Mouse (Mus musculus) C2C12 (cell line): ENCODE data around the gene Fdxacb1. TPM values are rescaled to one million over a fixed set of nuclear protein-coding genes. Genes with fewer than 3 reads are reported as not detected.
A peak's percentile ranks its signal among the peaks of the same experiment; 100 is the strongest.

Source experiments
- H3K27me3 ChIP-seq: one replicate; pipeline ENCODE4 v1.6.1; 2011; ENCODE audit not compliant: control insufficient read depth, insufficient read depth, insufficient read length
- H3K36me3 ChIP-seq: one replicate; pipeline ENCODE4 v1.6.1; 2011; ENCODE audit not compliant: control insufficient read depth, insufficient read depth
- H3K4me3 ChIP-seq: one replicate; pipeline ENCODE4 v1.5.1; 2011; ENCODE audit warnings: mild to moderate bottlenecking, control low read depth; ENCODE audit not compliant: poor library complexity, insufficient read depth, severe bottlenecking
- H3K79me2 ChIP-seq: one replicate; pipeline ENCODE4 v1.6.1; 2011; ENCODE audit not compliant: control insufficient read depth, insufficient read depth
- H3K79me3 ChIP-seq: one replicate; pipeline ENCODE4 v1.6.1; 2011; ENCODE audit warnings: low read depth, control low read depth
- H3ac ChIP-seq: one replicate; pipeline ENCODE3; 2011; ENCODE audit warnings: low read depth; ENCODE audit not compliant: control insufficient read depth, insufficient read length
- CEBPB ChIP-seq: IDR thresholded peaks from one replicate; pipeline ENCODE4 v1.6.1; 2011; ENCODE audit warnings: low read depth, mild to moderate bottlenecking, control low read depth, moderate library complexity
- CTCF ChIP-seq: IDR thresholded peaks from one replicate; pipeline ENCODE4 v1.5.1; 2011; ENCODE audit not compliant: control insufficient read depth, insufficient read depth, insufficient read length
- FOSL1 ChIP-seq: IDR thresholded peaks from one replicate; pipeline ENCODE4 v1.8.0; 2011; ENCODE audit warnings: mild to moderate bottlenecking, low read length; ENCODE audit not compliant: poor library complexity, insufficient read depth, severe bottlenecking
- MAX ChIP-seq: IDR thresholded peaks from one replicate; pipeline ENCODE4 v1.6.1; 2011; ENCODE audit warnings: mild to moderate bottlenecking, control low read depth
- MYOD1 ChIP-seq: IDR thresholded peaks from one replicate; pipeline ENCODE4 v1.6.1; 2011; ENCODE audit warnings: low read depth; ENCODE audit not compliant: control insufficient read depth, insufficient read length
- MYOG ChIP-seq: IDR thresholded peaks from one replicate; pipeline ENCODE4 v1.6.1; 2011; ENCODE audit not compliant: control insufficient read depth, insufficient read length; ENCODE audit errors: extremely low read depth
- USF1 ChIP-seq: IDR thresholded peaks from one replicate; pipeline ENCODE4 v1.6.1; 2011; ENCODE audit warnings: low read depth, mild to moderate bottlenecking, control low read depth, moderate library complexity
- polyA plus RNA-seq: library from polyadenylated mRNA; unstranded; fragments of >200 nt; fragmentation: generic; extraction: Trizol; gene quantifications from one replicate; pipeline ENCODE4 v1.2.1, GENCODE M21; 2012; ENCODE audit warnings: missing spikeins

Gene Fdxacb1
- polyA plus RNA-seq, 1 experiment = 4.4 TPM

DNA sequence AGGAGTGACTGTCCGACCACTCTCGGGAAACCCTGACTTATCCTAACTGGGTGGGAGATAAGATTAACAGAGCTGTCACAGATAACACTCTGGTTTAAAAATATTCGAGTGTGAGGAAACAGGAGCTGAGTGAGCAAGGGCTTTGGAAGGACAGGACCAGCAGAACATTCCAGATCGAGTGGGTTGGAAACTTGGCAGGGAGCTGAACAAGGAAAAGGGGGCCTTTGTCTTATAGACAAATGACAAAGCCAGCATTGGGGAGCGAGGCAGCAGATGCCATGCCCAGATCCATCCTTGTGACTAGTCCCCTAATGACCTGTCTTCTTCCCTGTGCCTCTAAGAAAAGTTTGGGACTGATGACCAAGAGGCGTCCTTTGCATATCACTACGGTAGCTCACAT is 14.1 kb upstream of the Fdxacb1 start:
- Histone ChIP-seq H3K79me2 (no peaks in the 10 kb centered on the region), H3K36me3 (no peaks in the 10 kb centered on the region), H3K79me3 (no peaks in the 10 kb centered on the region), H3K4me3 (no peak overlapping the region), H3ac (no peak overlapping the region), H3K27me3 (no peaks in the 10 kb centered on the region)
- TF ChIP-seq CTCF (no peak), USF1 (no peak), CEBPB (no peak), MYOD1 (no peak), FOSL1 (no peak), MYOG (no peak), MAX (no peak)

DNA sequence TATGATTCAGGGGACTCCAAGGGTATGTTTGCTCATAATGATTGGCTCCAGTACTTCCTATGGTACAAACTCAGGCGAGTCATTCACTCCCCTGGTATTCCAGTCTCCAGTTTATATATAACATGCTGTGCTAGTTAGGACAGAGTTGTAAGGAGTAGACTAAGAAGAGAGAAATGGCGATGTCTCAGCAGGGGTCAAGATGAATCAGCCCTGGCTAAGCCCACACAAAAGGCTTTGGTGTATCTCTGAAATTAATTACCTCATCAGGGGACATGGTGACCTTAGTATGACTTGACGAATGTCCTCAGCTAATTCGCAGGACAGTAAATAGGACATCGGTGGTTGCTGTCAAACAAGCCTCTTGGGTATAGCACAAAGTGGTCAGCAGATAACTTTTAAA is 11.3 kb upstream of the Fdxacb1 start:
- no peaks in the 10 kb centered on the region for H3K36me3 ChIP-seq
- H3K79me3 ChIP-seq = no peaks in the 10 kb centered on the region
- H3K27me3 ChIP-seq = no peaks in the 10 kb centered on the region
- H3K4me3 ChIP-seq = no peak overlapping the region
- H3ac ChIP-seq = no peak overlapping the region
- no peak for TF ChIP-seq FOSL1
- no peak for TF ChIP-seq MAX
- TF ChIP-seq MYOD1 = no peak
- H3K79me2 ChIP-seq = no peaks in the 10 kb centered on the region

GRCm38 (mm10) chr9:50761520-50762243 is 6.4 kb upstream of the Fdxacb1 start:
- H3K27me3 ChIP-seq = no peaks in the 10 kb centered on the region
- no peak overlapping the region for H3K4me3 ChIP-seq
- no peaks in the 10 kb centered on the region for H3K79me2 ChIP-seq
- no peak for TF ChIP-seq USF1
- TF ChIP-seq CTCF = no peak
- TF ChIP-seq MYOD1 = no peak
- TF ChIP-seq MYOG = no peak
- no peak for TF ChIP-seq MAX
- no peak for TF ChIP-seq CEBPB
- no peak for TF ChIP-seq FOSL1
- no peak overlapping the region for H3ac ChIP-seq
- H3K79me3 ChIP-seq = no peaks in the 10 kb centered on the region
- no peaks in the 10 kb centered on the region for H3K36me3 ChIP-seq

- H3K27me3 ChIP-seq = no peaks in the 10 kb centered on the region
- H3K4me3 ChIP-seq = no peak overlapping the region
- no peaks in the 10 kb centered on the region for H3K79me3 ChIP-seq
- no peaks in the 10 kb centered on the region for H3K79me2 ChIP-seq
- H3K36me3 ChIP-seq = no peaks in the 10 kb centered on the region
- H3ac ChIP-seq = no peak overlapping the region
- TF ChIP-seq MYOD1 = no peak
- no peak for TF ChIP-seq MYOG
- TF ChIP-seq USF1 = no peak
- TF ChIP-seq FOSL1 = no peak
- TF ChIP-seq CTCF = no peak
- no peak for TF ChIP-seq MAX
- TF ChIP-seq CEBPB = no peak
Observed at GRCm38 (mm10) chr9:50763331-50763730, 4.7 kb upstream of the Fdxacb1 start.

GRCm38 (mm10) chr9:50767531-50768106 is 417 bp upstream of the Fdxacb1 start:
- Histone ChIP-seq H3ac (peak overlapping the region; percentile 74), H3K27me3 (no peaks in the 10 kb centered on the region), H3K79me2 (no peaks in the 10 kb centered on the region), H3K79me3 (no peaks in the 10 kb centered on the region), H3K4me3 (peak overlapping the region; percentile 49), H3K36me3 (no peaks in the 10 kb centered on the region)
- TF ChIP-seq FOSL1 (no peak), MAX (no peak), CTCF (no peak), CEBPB (no peak), MYOG (no peak), USF1 (no peak)
